Mouse (Mus musculus) ES-E14 (cell line): Measurements from ENCODE around the gene Rpl18a.

Source experiments
- HCFC1 ChIP-seq: IDR thresholded peaks from 2 replicates; pipeline ENCODE4 v1.6.1; 2012; ENCODE audit warnings: low read length, inconsistent platforms, borderline replicate concordance; ENCODE audit not compliant: insufficient read depth
- ZNF384 ChIP-seq: IDR thresholded peaks from 2 replicates; pipeline ENCODE4 v1.6.1; 2012; ENCODE audit warnings: low read depth, low read length, inconsistent platforms

- no peak for TF ChIP-seq HCFC1
- TF ChIP-seq ZNF384, result no peak
Observed at GRCm38 (mm10) chr8:70898661-70899198, 1.5 kb upstream of the Rpl18a start.
